13 mouse cellular contexts compared by ENCODE assay signal in genomic region chr16:93834076-93834475, GRCm38 (mm10). TPM values are rescaled to one million over a fixed set of nuclear protein-coding genes. Genes with fewer than 3 reads are reported as not detected.
DNase-seq lines count a peak whose midpoint lies in the region; ATAC-seq and TF ChIP-seq lines count a peak whose summit lies in the region.
"Had no signal": no experiment of that assay in that cellular context is flagged by ENCODE, and none has a peak within 500 bp of the region (broad histone marks: within the 10 kb centered on the region; RNA-seq: fewer than 3 reads in every experiment).

No protein-coding gene starts in this region.

- no peak for TF ChIP-seq POLR2A in liver, adult 2 months (IDR thresholded peaks at IDR 0.05; ENCODE audit: extremely low read depth, insufficient read depth, low read length)
- TF ChIP-seq POLR2A in MEL (IDR thresholded peaks at IDR 0.05; ENCODE audit: control insufficient read depth in 1 of 2, insufficient read depth in 1 of 2, low read depth in 1 of 2, low read length in 2 of 2, poor library complexity in 1 of 2) = no peak

- no peak overlapping the region; the same call in 1 of the 2 replicates for H3K4me3 ChIP-seq in gastrocnemius, adult 2 months
- H3K4me3 ChIP-seq in liver, adult 2 months (ENCODE audit: insufficient read depth, low read depth, low read length) = no peak overlapping the region
- no peak overlapping the region for H3K4me3 ChIP-seq in MEL (ENCODE audit: control insufficient read depth in 1 of 2, insufficient read depth in 1 of 2, low read depth in 2 of 2, low read length in 2 of 2)
- no peak overlapping the region; a peak in 1 of 4 replicates for H3K4me3 ChIP-seq in liver, embryonic 14.5 days (ENCODE audit: insufficient read depth in 1 of 2, low read depth in 2 of 2, low read length in 2 of 2)

- no peak for DNase-seq in gastrocnemius, adult 2 months
- no peak for DNase-seq in gastrocnemius, postnatal 36 days
- peak; percentile 73 for DNase-seq in liver, adult 2 months (ENCODE audit: extremely low read depth, low read depth, low spot score)
- DNase-seq in liver = no peak
- no peak for DNase-seq in MEL (ENCODE audit: low read depth, low spot score)
- no peak for DNase-seq in liver, embryonic 14.5 days (ENCODE audit: low read depth in 3 of 3, low spot score in 3 of 3)
- DNase-seq in right cerebral cortex, postnatal 36 days (ENCODE audit: low spot score in 2 of 2) = no peak
- DNase-seq: kidney, postnatal 25 days; right cerebral cortex, postnatal 25 days; thymus, adult 2 months had no signal

- TF ChIP-seq EP300 in MEL (IDR thresholded peaks at IDR 0.05; ENCODE audit: low read depth in 1 of 2, low read length in 2 of 2) = no peak
- no peak for TF ChIP-seq EP300 in liver, embryonic 14.5 days (IDR thresholded peaks at IDR 0.05; ENCODE audit: low read depth)

- H3K27me3 ChIP-seq in liver, adult 2 months (ENCODE audit: control insufficient read depth, insufficient read depth, low read length) = no peaks in the 10 kb centered on the region
- H3K27me3 ChIP-seq in MEL (ENCODE audit: control insufficient read depth in 1 of 2, insufficient read depth in 2 of 2, low read length in 2 of 2) = no peaks in the 10 kb centered on the region
- no peaks in the 10 kb centered on the region for H3K27me3 ChIP-seq in liver, embryonic 14.5 days (ENCODE audit: control insufficient read depth, insufficient read depth, low read length)
- H3K27me3 ChIP-seq: embryonic facial prominence, embryonic 13.5 days; neural tube, embryonic 15.5 days had no signal

- no peak overlapping the region for H3K9ac ChIP-seq in liver, adult 2 months (ENCODE audit: low read depth, low read length)
- H3K9ac ChIP-seq in MEL (ENCODE audit: control insufficient read depth, low read depth, low read length, poor library complexity, severe bottlenecking) = peak overlapping the region; percentile 90; the same call in 1 of the 2 replicates
- H3K9ac ChIP-seq in liver, embryonic 14.5 days (replicated peaks) = no peak overlapping the region
- H3K9ac ChIP-seq: embryonic facial prominence, embryonic 13.5 days; neural tube, embryonic 15.5 days had no signal

- no peak for TF ChIP-seq RAD21 in MEL (IDR thresholded peaks at IDR 0.05; ENCODE audit: low read depth, low read length)

- H3K36me3 ChIP-seq in liver, adult 2 months (ENCODE audit: control insufficient read depth, insufficient read depth, low read length) = no peaks in the 10 kb centered on the region
- H3K36me3 ChIP-seq in MEL (ENCODE audit: control insufficient read depth in 1 of 2, insufficient read depth in 2 of 2, low read length in 2 of 2) = peaks cover 7 to 31% of the 10 kb centered on the region in 2 experiments
- H3K36me3 ChIP-seq in liver, embryonic 14.5 days (replicated peaks; ENCODE audit: control insufficient read depth, insufficient read depth, low read depth) = no peaks in the 10 kb centered on the region

- TF ChIP-seq CTCF in gastrocnemius, adult 2 months (IDR thresholded peaks at IDR 0.05) = no peak
- TF ChIP-seq CTCF in liver, adult 2 months (IDR thresholded peaks at IDR 0.05; ENCODE audit: low read depth, low read length) = no peak
- no peak for TF ChIP-seq CTCF in MEL (IDR thresholded peaks at IDR 0.05 in 2 of 3, conservative IDR thresholded peaks at IDR 0.05 in 1 of 3; ENCODE audit: control insufficient read depth in 1 of 3, insufficient read depth in 1 of 3, low read depth in 2 of 3, low read length in 3 of 3, poor library complexity in 1 of 3, severe bottlenecking in 1 of 3)
- no peak for TF ChIP-seq CTCF in liver, embryonic 14.5 days (IDR thresholded peaks at IDR 0.05; ENCODE audit: low read depth)

- H3K9me3 ChIP-seq in MEL (replicated peaks; ENCODE audit: insufficient read depth, low read length) = no peaks in the 10 kb centered on the region
- H3K9me3 ChIP-seq in liver, embryonic 14.5 days (ENCODE audit: control insufficient read depth, low read length) = no peaks in the 10 kb centered on the region
- H3K9me3 ChIP-seq: embryonic facial prominence, embryonic 13.5 days; neural tube, embryonic 15.5 days had no signal

- ATAC-seq in liver, embryonic 14.5 days (ENCODE audit: insufficient read depth) = no peak
- no peak for ATAC-seq in cerebellum, adult (ENCODE audit: insufficient number of reproducible peaks, low FRiP score, low TSS enrichment)

- intact Hi-C loops in gastrocnemius, adult 2 months (cut with DNase I) = no loop called here
- intact Hi-C loops in gastrocnemius, postnatal 36 days (cut with DNase I) = no loop called here

- H3K79me2 ChIP-seq in liver, adult 2 months (ENCODE audit: control insufficient read depth, insufficient read depth, low read length) = peaks cover 56% of the 10 kb centered on the region
- peaks cover 66% of the 10 kb centered on the region for H3K79me2 ChIP-seq in MEL (ENCODE audit: control insufficient read depth, insufficient read depth, low read length, poor library complexity)

- peaks cover 8% of the 10 kb centered on the region for H3K4me1 ChIP-seq in liver, adult 2 months (ENCODE audit: control insufficient read depth, insufficient read depth, low read length)
- peaks cover 3 to 15% of the 10 kb centered on the region in 2 experiments for H3K4me1 ChIP-seq in MEL (ENCODE audit: control insufficient read depth in 1 of 2, insufficient read depth in 2 of 2, low read length in 2 of 2)
- peaks cover 18 to 19% of the 10 kb centered on the region in 2 experiments for H3K4me1 ChIP-seq in liver, embryonic 14.5 days (replicated peaks; ENCODE audit: control insufficient read depth in 2 of 2, insufficient read depth in 2 of 2, low read length in 1 of 2)

- peak overlapping the region; percentile 87 for H3K4me2 ChIP-seq in liver, embryonic 14.5 days (ENCODE audit: low read depth)

- 55% methylated on average over 2 of the region's 2 CpGs for WGBS in liver, adult 2 months
- WGBS in liver, embryonic 14.5 days (ENCODE audit: insufficient replicate concordance) = 70% methylated on average over 2 of the region's 2 CpGs

- H3K27ac ChIP-seq in gastrocnemius, adult 2 months = 0 out of 2 replicates have a peak overlapping the region, but pooled peaks have one; percentile 10
- no peak overlapping the region for H3K27ac ChIP-seq in liver, adult 2 months (replicated peaks; ENCODE audit: insufficient read depth, low read depth, low read length)
- H3K27ac ChIP-seq in MEL (ENCODE audit: control insufficient read depth, low read depth, low read length) = no peak overlapping the region
- no peak overlapping the region for H3K27ac ChIP-seq in liver, embryonic 14.5 days
- H3K27ac ChIP-seq: embryonic facial prominence, embryonic 13.5 days; neural tube, embryonic 15.5 days had no signal

TF ChIP-seq in MEL, 35 proteins besides CTCF, POLR2A, EP300 and RAD21:
- TF ChIP-seq ETS1 (IDR thresholded peaks at IDR 0.05; ENCODE audit: low read depth, low read length) = no peak
- TF ChIP-seq NELFE (IDR thresholded peaks at IDR 0.05; ENCODE audit: low read depth, low read length) = no peak
- TF ChIP-seq GABPA (IDR thresholded peaks at IDR 0.05; ENCODE audit: low read depth, low read length) = no peak
- TF ChIP-seq GATA1 (IDR thresholded peaks at IDR 0.05; ENCODE audit: low read depth, low read length) = no peak
- no peak for TF ChIP-seq KAT2A (conservative IDR thresholded peaks at IDR 0.05; ENCODE audit: low read depth, low read length)
- TF ChIP-seq SIN3A (IDR thresholded peaks at IDR 0.05; ENCODE audit: low read length) = no peak
- no peak for TF ChIP-seq MXI1 (IDR thresholded peaks at IDR 0.05; ENCODE audit: low read depth, low read length)
- no peak for TF ChIP-seq CHD2 (IDR thresholded peaks at IDR 0.05; ENCODE audit: low read length)
- TF ChIP-seq BHLHE40 (IDR thresholded peaks at IDR 0.05; ENCODE audit: borderline replicate concordance, low read depth, low read length) = no peak
- no peak for TF ChIP-seq MAZ (IDR thresholded peaks at IDR 0.05; ENCODE audit: low read depth, low read length)

RNA-seq across cellular contexts. Expression of gene Morc3, which starts 2.2 kb away (rescaled TPM):
- total RNA-seq in gastrocnemius, adult 2 months (2021) = 10 to 100 TPM; 10.2 to 14.1 TPM
- total RNA-seq in gastrocnemius, postnatal 36 days (2021) = 10 to 100 TPM in 1 of 2 experiments, 1 to 10 TPM in 1; 7.7 to 10.3 TPM
- total RNA-seq in liver, adult 2 months (2014; rRNA removed) = 22.9 and 26.8 TPM in 2 replicates
- 2.7 and 3.1 TPM in 2 replicates for polyA plus RNA-seq in liver, adult 2 months (2012; rRNA removed)
- total RNA-seq in MEL (2012; rRNA removed) = 35.1 and 39.1 TPM in 2 replicates
- 100 to 1,000 TPM in 1 of 2 experiments, 10 to 100 TPM in 1; 23.3 to 276 TPM for polyA plus RNA-seq in MEL (2012; ENCODE audit: insufficient read depth in 1 of 2, insufficient read length in 2 of 2, low read depth in 1 of 2, low replicate concordance in 2 of 2, missing spikeins in 1 of 2)
- polyA plus RNA-seq in liver, embryonic 14.5 days (2012; rRNA removed) = 6.2 and 11.8 TPM in 2 replicates
- polyA plus RNA-seq in liver, embryonic 14.5 days (2014; fragmentation: Nextera tagmentation; extraction: Ambion mirVana) = 14.5 and 16.4 TPM in 2 replicates

RNA-seq across cellular contexts. Expression of gene Chaf1b, which starts 49.6 kb away (rescaled TPM):
- total RNA-seq in gastrocnemius, adult 2 months (2021) = under 1 TPM; 0.20 to 0.25 TPM
- total RNA-seq in gastrocnemius, postnatal 36 days (2021) = under 1 TPM; 0.36 to 0.57 TPM
- total RNA-seq in liver, adult 2 months (2014; rRNA removed) = 1.6 and 3.0 TPM in 2 replicates
- 0.81 and 1.1 TPM in 2 replicates for polyA plus RNA-seq in liver, adult 2 months (2012; rRNA removed)
- 40.9 and 48.2 TPM in 2 replicates for total RNA-seq in MEL (2012; rRNA removed)
- polyA plus RNA-seq in MEL (2012; ENCODE audit: insufficient read depth in 1 of 2, insufficient read length in 2 of 2, low read depth in 1 of 2, low replicate concordance in 2 of 2, missing spikeins in 1 of 2) = 10 to 100 TPM in 1 of 2 experiments, not detected in 1; 53.9 TPM
- 22.8 and 24.3 TPM in 2 replicates for polyA plus RNA-seq in liver, embryonic 14.5 days (2012; rRNA removed)
- polyA plus RNA-seq in liver, embryonic 14.5 days (2014; fragmentation: Nextera tagmentation; extraction: Ambion mirVana) = 55.0 and 56.2 TPM in 2 replicates

Comparison
In these comparisons a context has a peak if more than half of its experiments do, and no peak if none do; other contexts are left out.
1. RNA of gene Chaf1b, which starts 49.6 kb away (total RNA-seq): 40.9 to 48.2 TPM in MEL; 1.6 to 3.0 TPM in liver, adult 2 months, 0.36 to 0.57 TPM in gastrocnemius, postnatal 36 days and 0.20 to 0.25 TPM in gastrocnemius, adult 2 months; every median in the first group is over 10 times any median in the second.